Mouse (Mus musculus) forebrain, embryonic 16.5 days (tissue): ENCODE data around the gene Rngtt. TPM values are rescaled to one million over a fixed set of nuclear protein-coding genes. Genes with fewer than 3 reads are reported as not detected.
A peak's percentile ranks its signal among the peaks of the same experiment; 100 is the strongest.

ENCODE experiments used
- ATAC-seq: fragments of 200-750 bp; cut with Nextera tagmentation; 2 replicates; pipeline ENCODE4 v1.8.0; 2017; ENCODE audit warnings: mild to moderate bottlenecking, moderate library complexity
- H3K27ac ChIP-seq: fragments of 300-500 bp; sonication (generic); 2 replicates; pipeline ENCODE4 v1.5.1; 2014; ENCODE audit warnings: low read length, control low read depth
- H3K27me3 ChIP-seq: fragments of 300-500 bp; sonication (generic); replicated peaks from 2 replicates; pipeline ENCODE4 v1.6.1; 2014; ENCODE audit warnings: low read length; ENCODE audit not compliant: control insufficient read depth, insufficient read depth
- H3K36me3 ChIP-seq: fragments of 300-500 bp; sonication (generic); 2 replicates; pipeline ENCODE4 v1.6.1; 2014; ENCODE audit not compliant: control insufficient read depth, insufficient read depth
- H3K4me1 ChIP-seq: fragments of 300-500 bp; sonication (generic); replicated peaks from 2 replicates; pipeline ENCODE4 v1.6.1; 2014; ENCODE audit warnings: low read length; ENCODE audit not compliant: control insufficient read depth, insufficient read depth
- H3K4me2 ChIP-seq: fragments of 300-500 bp; sonication (generic); 2 replicates; pipeline ENCODE4 v1.6.1; 2014; ENCODE audit warnings: mild to moderate bottlenecking, low read length, control low read depth
- H3K4me3 ChIP-seq: fragments of 300-500 bp; sonication (generic); replicated peaks from 2 replicates; pipeline ENCODE4 v1.5.1; 2014; ENCODE audit warnings: mild to moderate bottlenecking, low read length, control low read depth
- H3K9ac ChIP-seq: fragments of 300-500 bp; sonication (generic); replicated peaks from 2 replicates; pipeline ENCODE4 v1.6.1; 2014; ENCODE audit warnings: low read depth, low read length, control low read depth
- H3K9me3 ChIP-seq: fragments of 300-500 bp; sonication (generic); 2 replicates; pipeline ENCODE4 v1.6.1; 2016; ENCODE audit warnings: low read length; ENCODE audit not compliant: control insufficient read depth
- WGBS: fragments of 180-500 bp; shearing (Covaris S2); extraction: QIAGEN DNeasy Blood & Tissue Kit; methylation state at CpG from one replicate; pipeline ENCODE4 v1.1.7; 2014; 5-methylcytosine and 5-hydroxymethylcytosine counted together
- polyA plus RNA-seq: library from polyadenylated mRNA; unstranded; fragments of >200 nt; fragmentation: Nextera tagmentation; extraction: Ambion mirVana; gene quantifications from 2 replicates; pipeline ENCODE4 v1.2.1, GENCODE M21; 2015

The Rngtt gene
- polyA plus RNA-seq, 1 experiment from 2014 or later, result 31.1 TPM

GRCm38 (mm10) chr4:33520196-33520595 is 210.1 kb downstream of the Rngtt start:
- Histone ChIP-seq H3K9me3 (no peaks in the 10 kb centered on the region), H3K9ac (no peak overlapping the region), H3K4me3 (no peak overlapping the region), H3K36me3 (no peaks in the 10 kb centered on the region), H3K4me2 (no peak overlapping the region), H3K27me3 (no peaks in the 10 kb centered on the region), H3K4me1 (peaks cover 12% of the 10 kb centered on the region), H3K27ac (no peak overlapping the region)
- 92% methylated on average over 7 of the region's 7 CpGs for WGBS
- ATAC-seq, result no peak

DNA sequence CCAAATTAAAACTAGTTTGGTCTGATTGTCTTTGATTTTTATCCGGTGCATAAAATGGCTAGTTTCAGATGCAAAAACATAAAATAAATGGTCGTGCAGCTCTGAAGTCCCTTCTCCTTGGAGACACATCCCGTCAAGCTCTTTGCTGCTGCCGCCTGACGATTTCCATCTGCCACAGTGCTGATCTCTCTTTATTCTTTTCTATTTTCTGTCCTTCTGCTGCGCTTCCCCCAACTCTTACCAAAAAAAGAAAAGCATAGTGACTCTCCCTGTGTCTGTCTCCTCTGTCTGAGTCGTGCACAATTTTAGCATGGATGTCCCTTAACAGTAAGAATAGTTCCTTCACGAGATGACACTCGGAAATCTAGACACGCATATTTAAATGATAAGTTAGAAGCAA is 210.8 kb downstream of the Rngtt start:
- ATAC-seq, result no peak

DNA sequence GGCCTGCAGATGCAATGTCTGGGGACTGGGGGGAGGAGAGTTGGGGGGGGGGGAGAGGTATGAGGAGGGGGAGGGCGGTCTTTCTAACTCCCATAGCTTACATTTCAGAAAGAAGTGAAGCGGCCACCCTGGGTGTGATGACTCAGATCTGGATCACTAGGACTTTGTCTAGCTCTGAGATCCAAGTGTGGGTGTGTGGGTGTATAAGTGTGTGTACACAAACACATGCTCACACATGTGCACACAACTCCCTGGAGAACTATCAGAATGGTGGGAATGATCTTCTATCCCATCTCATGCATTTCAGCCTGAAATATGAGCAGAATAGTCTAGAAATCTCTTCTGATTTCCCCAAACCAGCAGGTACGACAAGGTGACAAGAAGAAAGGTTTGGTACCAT is 213.7 kb downstream of the Rngtt start:
- WGBS, result 90% methylated on average over 3 of the region's 3 CpGs
- Histone ChIP-seq H3K4me1 (peaks cover 21% of the 10 kb centered on the region), H3K4me3 (no peak overlapping the region), H3K9me3 (no peaks in the 10 kb centered on the region), H3K27me3 (no peaks in the 10 kb centered on the region), H3K9ac (no peak overlapping the region), H3K27ac (no peak overlapping the region), H3K36me3 (no peaks in the 10 kb centered on the region), H3K4me2 (no peak overlapping the region)
- no peak for ATAC-seq

More for the DNA sequence above, 210.8 kb downstream of the Rngtt start:
- WGBS, result 83% methylated on average over 10 of the region's 10 CpGs
- H3K9me3 ChIP-seq, result no peaks in the 10 kb centered on the region
- no peaks in the 10 kb centered on the region for H3K27me3 ChIP-seq
- no peak overlapping the region for H3K27ac ChIP-seq
- no peak overlapping the region for H3K9ac ChIP-seq
- no peaks in the 10 kb centered on the region for H3K36me3 ChIP-seq
- peaks cover 9% of the 10 kb centered on the region for H3K4me1 ChIP-seq
- H3K4me3 ChIP-seq, result no peak overlapping the region
- H3K4me2 ChIP-seq, result no peak overlapping the region

- Histone ChIP-seq H3K9me3 (no peaks in the 10 kb centered on the region), H3K36me3 (no peaks in the 10 kb centered on the region), H3K27me3 (no peaks in the 10 kb centered on the region), H3K9ac (no peak overlapping the region), H3K4me3 (no peak overlapping the region), H3K4me2 (no peak overlapping the region), H3K27ac (peak overlapping the region; percentile 60), H3K4me1 (peaks cover 21% of the 10 kb centered on the region)
- ATAC-seq, result peak; percentile 72
- WGBS, result 50% methylated on average over 10 of the region's 10 CpGs
Measured at GRCm38 (mm10) chr4:33524481-33525141, 214.5 kb downstream of the Rngtt start.

- Histone ChIP-seq H3K4me1 (peaks cover 21% of the 10 kb centered on the region), H3K9ac (no peak overlapping the region), H3K9me3 (no peaks in the 10 kb centered on the region), H3K27ac (peak overlapping the region; percentile 81), H3K36me3 (no peaks in the 10 kb centered on the region), H3K4me2 (no peak overlapping the region), H3K4me3 (no peak overlapping the region), H3K27me3 (no peaks in the 10 kb centered on the region)
- WGBS, result 97% methylated on average over 4 of the region's 4 CpGs
- no peak for ATAC-seq
Measured at GRCm38 (mm10) chr4:33525272-33525671, 215.2 kb downstream of the Rngtt start.

GRCm38 (mm10) chr4:33526092-33526491 is 216.0 kb downstream of the Rngtt start:
- H3K27ac ChIP-seq, result peak overlapping the region; percentile 81
- no peaks in the 10 kb centered on the region for H3K27me3 ChIP-seq
- WGBS, result 9% methylated on average over 7 of the region's 7 CpGs
- no peaks in the 10 kb centered on the region for H3K36me3 ChIP-seq
- peaks cover 21% of the 10 kb centered on the region for H3K4me1 ChIP-seq
- peak; percentile 5 for ATAC-seq
- H3K4me3 ChIP-seq, result no peak overlapping the region
- no peak overlapping the region for H3K9ac ChIP-seq
- no peaks in the 10 kb centered on the region for H3K9me3 ChIP-seq
- peak overlapping the region; percentile 12; the same call in 1 of the 2 replicates for H3K4me2 ChIP-seq

DNA sequence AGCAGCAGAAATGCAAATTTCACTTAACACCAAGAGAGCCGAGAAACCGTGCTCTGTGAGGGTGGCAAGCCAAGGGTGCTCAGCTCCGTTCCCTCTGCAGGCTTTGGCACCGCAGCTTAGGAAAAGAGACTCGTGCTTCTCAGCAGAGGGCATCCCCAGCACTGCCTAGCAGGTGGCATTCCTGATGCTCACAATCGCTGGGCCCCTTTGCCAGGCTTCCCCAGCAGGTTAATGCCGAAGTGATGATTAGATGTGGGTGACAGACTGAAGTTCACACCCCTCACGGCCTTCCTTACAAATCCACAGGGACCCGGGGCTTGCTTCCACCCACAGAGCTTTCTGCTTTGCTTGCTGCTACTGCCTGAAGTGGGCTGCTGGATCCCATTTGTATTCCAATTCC is 216.6 kb downstream of the Rngtt start:
- 0 out of 2 replicates have a peak overlapping the region, but pooled peaks have one; percentile 12 for H3K4me2 ChIP-seq
- peak; percentile 91 for ATAC-seq
- WGBS, result 16% methylated on average over 9 of the region's 9 CpGs

GRCm38 (mm10) chr4:33532596-33532995 is 222.5 kb downstream of the Rngtt start:
- H3K27ac ChIP-seq, result no peak overlapping the region
- no peak overlapping the region for H3K4me3 ChIP-seq
- WGBS, result 67% methylated on average over 8 of the region's 8 CpGs
- no peak for ATAC-seq
- no peaks in the 10 kb centered on the region for H3K9me3 ChIP-seq
- H3K4me2 ChIP-seq, result no peak overlapping the region
- no peaks in the 10 kb centered on the region for H3K36me3 ChIP-seq
- H3K9ac ChIP-seq, result no peak overlapping the region
- H3K4me1 ChIP-seq, result no peaks in the 10 kb centered on the region
- no peaks in the 10 kb centered on the region for H3K27me3 ChIP-seq

More for the DNA sequence above, 216.6 kb downstream of the Rngtt start:
- no peaks in the 10 kb centered on the region for H3K27me3 ChIP-seq
- peaks cover 21% of the 10 kb centered on the region for H3K4me1 ChIP-seq
- H3K9me3 ChIP-seq, result no peaks in the 10 kb centered on the region
- no peaks in the 10 kb centered on the region for H3K36me3 ChIP-seq
- peak overlapping the region; percentile 20; the same call in 1 of the 2 replicates for H3K9ac ChIP-seq
- no peak overlapping the region for H3K4me3 ChIP-seq
- H3K27ac ChIP-seq, result peak overlapping the region; percentile 81

GRCm38 (mm10) chr4:33544755-33545576 is 234.9 kb downstream of the Rngtt start:
- ATAC-seq, result peak; percentile 26; the same call in 1 of the 2 replicates
- no peaks in the 10 kb centered on the region for H3K36me3 ChIP-seq
- H3K27ac ChIP-seq, result no peak overlapping the region
- no peak overlapping the region for H3K4me3 ChIP-seq
- 0 out of 2 replicates have a peak overlapping the region, but pooled peaks have one; percentile 16 for H3K4me2 ChIP-seq
- H3K9ac ChIP-seq, result no peak overlapping the region
- peaks cover 13% of the 10 kb centered on the region for H3K4me1 ChIP-seq
- no peaks in the 10 kb centered on the region for H3K27me3 ChIP-seq
- no peaks in the 10 kb centered on the region for H3K9me3 ChIP-seq
- 59% methylated on average over 13 of the region's 13 CpGs for WGBS
